Mouse (Mus musculus) testis, adult 2 months (tissue): ENCODE data around the gene Micu1.

ENCODE experiments used
- CTCF ChIP-seq: fragments of 200-500 bp; IDR thresholded peaks from 2 replicates; pipeline ENCODE4 v1.5.1; 2012; ENCODE audit warnings: low read depth, mild to moderate bottlenecking, inconsistent platforms, low read length, moderate library complexity; ENCODE audit not compliant: control insufficient read depth, insufficient read depth, insufficient replicate concordance
- POLR2A ChIP-seq: fragments of 200-500 bp; IDR thresholded peaks from 2 replicates; pipeline ENCODE4 v1.6.1; 2012; ENCODE audit warnings: low read depth, mild to moderate bottlenecking, inconsistent platforms, low read length, moderate library complexity; ENCODE audit not compliant: control insufficient read depth

- TF ChIP-seq CTCF (no peak), POLR2A (no peak)
These were observed 45.5 kb upstream of the Micu1 start for GRCm38 (mm10) chr10:59656799-59657198.
